Mouse (Mus musculus) liver, embryonic 11.5 days (tissue): ENCODE results near the gene Msi2. TPM values are rescaled to one million over a fixed set of nuclear protein-coding genes. Genes with fewer than 3 reads are reported as not detected.

ENCODE experiments used
- ATAC-seq: fragments of 200-750 bp; cut with Nextera tagmentation; replicated peaks from 2 replicates; pipeline ENCODE4 v1.8.0; 2017; ENCODE audit warnings: moderate number of reproducible peaks, mild to moderate bottlenecking, moderate TSS enrichment, moderate library complexity; ENCODE audit not compliant: low FRiP score
- DNase-seq: peaks from one replicate; pipeline ENCODE4 v3.0.0-alpha.2; 2017; ENCODE audit warnings: low spot score
- H3K27ac ChIP-seq: fragments of 300-500 bp; sonication (generic); 2 replicates; pipeline ENCODE4 v1.5.1; 2014; ENCODE audit warnings: mild to moderate bottlenecking, low read depth, low read length, control low read depth
- H3K27me3 ChIP-seq: fragments of 300-500 bp; sonication (generic); replicated peaks from 2 replicates; pipeline ENCODE4 v1.6.1; 2014; ENCODE audit warnings: low read length, mixed read lengths; ENCODE audit not compliant: control insufficient read depth, insufficient read depth
- H3K36me3 ChIP-seq: fragments of 300-500 bp; sonication (generic); 2 replicates; pipeline ENCODE4 v1.6.1; 2014; ENCODE audit warnings: mild to moderate bottlenecking, low read length, moderate library complexity, mixed read lengths; ENCODE audit not compliant: control insufficient read depth, insufficient read depth
- H3K4me1 ChIP-seq: fragments of 300-500 bp; sonication (generic); replicated peaks from 2 replicates; pipeline ENCODE4 v1.6.1; 2014; ENCODE audit warnings: low read length, mixed read lengths; ENCODE audit not compliant: control insufficient read depth, insufficient read depth
- H3K4me2 ChIP-seq: fragments of 300-500 bp; sonication (generic); 2 replicates; pipeline ENCODE4 v1.6.1; 2014; ENCODE audit warnings: mild to moderate bottlenecking, control low read depth, moderate library complexity
- H3K4me3 ChIP-seq: fragments of 300-500 bp; sonication (generic); 2 replicates; pipeline ENCODE4 v1.5.1; 2014; ENCODE audit warnings: low read depth, low read length, control low read depth
- H3K9ac ChIP-seq: fragments of 300-500 bp; sonication (generic); 2 replicates; pipeline ENCODE4 v1.6.1; 2014; ENCODE audit warnings: low read depth, low read length, control low read depth
- H3K9me3 ChIP-seq: fragments of 300-500 bp; sonication (generic); 2 replicates; pipeline ENCODE4 v1.6.1; 2016; ENCODE audit warnings: low read length, inconsistent platforms, mixed read lengths; ENCODE audit not compliant: control insufficient read depth
- WGBS: fragments of 180-500 bp; shearing (Covaris S2); extraction: QIAGEN DNeasy Blood & Tissue Kit; methylation state at CpG from one replicate; pipeline ENCODE4 v1.1.7; 2014; 5-methylcytosine and 5-hydroxymethylcytosine counted together
- polyA plus RNA-seq: library from polyadenylated mRNA; unstranded; fragments of >200 nt; fragmentation: Nextera tagmentation; extraction: Ambion mirVana; gene quantifications from 2 replicates; pipeline ENCODE4 v1.2.1, GENCODE M21; 2014

Msi2 gene
- polyA plus RNA-seq, 1 experiment from 2014 or later = 8.2 TPM

DNA sequence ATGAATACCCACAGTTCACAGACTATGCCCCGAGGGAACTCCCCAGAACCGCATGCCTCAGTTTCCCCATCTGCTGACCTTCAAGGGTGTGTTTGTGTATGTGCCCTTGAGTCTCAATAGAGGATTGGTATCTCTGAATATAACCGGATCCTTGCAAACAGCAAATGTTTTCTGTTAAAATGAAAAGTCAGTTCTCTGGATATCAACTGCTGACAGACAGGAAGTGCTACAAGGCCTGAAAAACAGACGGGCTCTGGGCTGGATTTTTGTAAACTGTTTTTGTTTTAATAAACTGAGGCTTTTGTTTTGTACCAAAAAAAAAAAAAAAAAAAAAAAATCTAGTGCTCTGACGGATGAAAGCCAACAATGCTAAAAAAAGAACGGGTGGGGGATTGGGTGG is 95.8 kb downstream of the Msi2 start:
- no peak overlapping the region for H3K27ac ChIP-seq
- H3K36me3 ChIP-seq = no peaks in the 10 kb centered on the region
- H3K4me3 ChIP-seq = no peak overlapping the region
- WGBS = 49% methylated on average over 6 of the region's 6 CpGs
- no peak overlapping the region for H3K9ac ChIP-seq
- DNase-seq (no peak), ATAC-seq (no peak)
- H3K4me2 ChIP-seq = no peak overlapping the region
- no peaks in the 10 kb centered on the region for H3K27me3 ChIP-seq
- H3K9me3 ChIP-seq = no peaks in the 10 kb centered on the region
- H3K4me1 ChIP-seq = peaks cover 60% of the 10 kb centered on the region

GRCm38 (mm10) chr11:88621789-88622188 is 96.5 kb downstream of the Msi2 start:
- H3K4me3 ChIP-seq = no peak overlapping the region
- ATAC-seq (no peak), DNase-seq (no peak)
- peaks cover 54% of the 10 kb centered on the region for H3K4me1 ChIP-seq
- H3K9me3 ChIP-seq = no peaks in the 10 kb centered on the region
- H3K4me2 ChIP-seq = no peak overlapping the region
- H3K36me3 ChIP-seq = no peaks in the 10 kb centered on the region
- no peak overlapping the region for H3K27ac ChIP-seq
- no peaks in the 10 kb centered on the region for H3K27me3 ChIP-seq
- 74% methylated on average over 4 of the region's 4 CpGs for WGBS
- no peak overlapping the region for H3K9ac ChIP-seq

GRCm38 (mm10) chr11:88620158-88620973 is 97.9 kb downstream of the Msi2 start:
- Histone ChIP-seq H3K9me3 (no peaks in the 10 kb centered on the region), H3K4me1 (peaks cover 46% of the 10 kb centered on the region), H3K27ac (0 out of 2 replicates have a peak overlapping the region, but pooled peaks have one; percentile 17), H3K9ac (no peak overlapping the region), H3K27me3 (no peaks in the 10 kb centered on the region), H3K4me2 (no peak overlapping the region; the same call in 1 of the 2 replicates), H3K36me3 (no peaks in the 10 kb centered on the region), H3K4me3 (no peak overlapping the region)
- WGBS = 36% methylated on average over 15 of the region's 15 CpGs
- ATAC-seq (no peak), DNase-seq (no peak)

- no peak overlapping the region for H3K27ac ChIP-seq
- 66% methylated on average over 9 of the region's 9 CpGs for WGBS
- no peaks in the 10 kb centered on the region for H3K27me3 ChIP-seq
- H3K9me3 ChIP-seq = no peaks in the 10 kb centered on the region
- ATAC-seq = no peak
- H3K9ac ChIP-seq = no peak overlapping the region
- DNase-seq = no peak
- no peak overlapping the region for H3K4me3 ChIP-seq
- H3K4me1 ChIP-seq = peaks cover 50% of the 10 kb centered on the region
- no peak overlapping the region for H3K4me2 ChIP-seq
- no peaks in the 10 kb centered on the region for H3K36me3 ChIP-seq
Observed at GRCm38 (mm10) chr11:88619468-88620157, 98.7 kb downstream of the Msi2 start.

GRCm38 (mm10) chr11:88618732-88619309 is 99.5 kb downstream of the Msi2 start:
- peak; percentile 22; the same call in 1 of the 2 replicates for ATAC-seq
- DNase-seq = no peak
- no peak overlapping the region for H3K9ac ChIP-seq
- 48% methylated on average over 9 of the region's 9 CpGs for WGBS
- no peak overlapping the region for H3K27ac ChIP-seq
- H3K4me3 ChIP-seq = no peak overlapping the region
- H3K4me1 ChIP-seq = peaks cover 57% of the 10 kb centered on the region
- no peaks in the 10 kb centered on the region for H3K36me3 ChIP-seq
- H3K27me3 ChIP-seq = no peaks in the 10 kb centered on the region
- no peak overlapping the region; the same call in 1 of the 2 replicates for H3K4me2 ChIP-seq
- H3K9me3 ChIP-seq = no peaks in the 10 kb centered on the region

DNA sequence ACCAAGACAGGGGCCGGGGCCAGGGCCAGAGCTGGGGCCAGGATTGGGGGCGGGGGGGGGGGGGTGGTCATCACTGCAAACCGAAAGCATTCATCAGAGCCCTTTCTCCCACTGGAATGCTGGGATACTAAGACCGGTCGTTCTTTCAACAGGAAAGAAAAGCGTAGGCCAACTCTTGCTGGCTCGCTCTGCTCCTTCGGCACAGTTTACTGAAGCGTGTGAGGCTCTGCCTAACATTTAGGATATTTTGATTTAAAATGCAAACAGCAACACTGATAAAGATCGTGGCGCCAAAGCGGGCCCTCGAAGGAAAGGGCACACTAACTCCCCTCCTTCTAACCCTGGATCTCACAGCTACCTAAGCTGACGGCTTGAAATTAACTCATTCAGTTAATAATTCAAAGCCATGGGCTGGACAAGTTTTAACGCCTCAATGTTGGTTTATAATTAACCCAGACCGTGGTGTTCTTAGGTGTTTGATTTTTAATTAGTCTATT is 100.3 kb downstream of the Msi2 start:
- no peaks in the 10 kb centered on the region for H3K27me3 ChIP-seq
- no peak overlapping the region for H3K4me3 ChIP-seq
- H3K9me3 ChIP-seq = no peaks in the 10 kb centered on the region
- no peak overlapping the region for H3K4me2 ChIP-seq
- no peaks in the 10 kb centered on the region for H3K36me3 ChIP-seq
- no peak overlapping the region for H3K27ac ChIP-seq
- 80% methylated on average over 16 of the region's 16 CpGs for WGBS
- no peak overlapping the region for H3K9ac ChIP-seq
- peaks cover 58% of the 10 kb centered on the region for H3K4me1 ChIP-seq
- no peak for ATAC-seq
- no peak for DNase-seq

DNA sequence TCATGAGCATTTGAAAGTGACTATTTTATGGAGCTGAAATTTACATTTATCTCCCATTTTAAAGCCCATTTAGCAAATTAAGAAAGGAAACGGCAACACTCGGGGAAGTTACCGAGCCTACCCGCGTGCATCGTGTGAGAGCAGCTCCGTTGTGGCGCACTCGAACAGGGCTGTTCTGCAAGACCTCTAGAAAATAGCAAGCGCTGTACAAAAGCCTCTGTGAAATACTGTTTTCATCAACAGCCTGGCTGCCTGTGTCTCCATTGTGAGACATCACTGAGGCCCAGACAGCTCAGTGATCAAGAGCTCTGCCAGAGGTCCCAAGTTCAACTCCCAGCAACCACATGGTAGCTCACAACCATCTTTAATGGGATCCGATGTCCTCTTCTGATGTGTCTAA is 100.9 kb downstream of the Msi2 start:
- WGBS = 98% methylated on average over 11 of the region's 11 CpGs
- no peak overlapping the region for H3K27ac ChIP-seq

DNA sequence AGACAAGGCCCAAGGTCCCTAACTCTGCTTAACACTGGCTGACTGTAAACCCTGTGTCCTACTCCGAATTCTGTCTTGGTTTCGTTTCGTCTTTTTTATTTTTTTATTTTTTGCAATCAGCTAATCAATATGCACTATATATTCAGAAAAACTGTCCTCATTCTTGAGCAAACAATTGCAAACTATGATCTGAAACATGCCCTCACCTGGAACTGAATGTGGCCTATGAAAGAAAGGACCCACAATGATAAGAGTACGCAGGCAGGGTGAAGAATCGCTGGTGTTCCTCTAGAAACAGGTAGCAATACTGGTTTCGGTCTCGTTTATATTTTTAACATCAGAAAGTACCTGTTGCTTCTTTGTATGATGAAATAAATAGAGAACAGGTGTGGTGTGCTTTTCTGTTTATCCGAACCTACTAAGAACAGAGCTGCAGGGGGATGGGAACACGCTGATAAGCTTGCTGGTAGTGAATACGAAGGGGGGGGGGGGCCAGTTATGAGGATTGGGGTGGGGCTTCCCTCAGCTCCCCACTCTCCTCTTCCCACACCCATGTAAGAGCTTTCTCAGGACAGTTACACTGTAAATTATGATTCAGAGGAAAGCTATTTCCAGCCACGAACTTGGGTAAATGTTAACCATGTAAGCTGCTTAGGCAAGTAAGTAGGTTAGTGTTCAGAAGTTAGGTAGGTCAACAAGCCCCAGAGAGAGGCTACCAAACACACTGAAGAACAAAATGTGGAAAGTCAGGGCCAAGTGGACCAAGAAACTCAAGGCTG is 103.6 kb downstream of the Msi2 start:
- Histone ChIP-seq H3K27me3 (no peaks in the 10 kb centered on the region), H3K9me3 (no peaks in the 10 kb centered on the region), H3K4me3 (no peak overlapping the region), H3K27ac (peak overlapping the region; percentile 46; the same call in 1 of the 2 replicates), H3K4me1 (peaks cover 45% of the 10 kb centered on the region), H3K36me3 (no peaks in the 10 kb centered on the region), H3K4me2 (peak overlapping the region; percentile 44), H3K9ac (no peak overlapping the region)
- peak; percentile 65 for ATAC-seq
- WGBS = 55% methylated on average over 11 of the region's 11 CpGs
- no peak for DNase-seq

More for the DNA sequence above, 100.9 kb downstream of the Msi2 start:
- Histone ChIP-seq H3K4me3 (no peak overlapping the region), H3K27me3 (no peaks in the 10 kb centered on the region), H3K4me1 (peaks cover 56% of the 10 kb centered on the region), H3K9ac (no peak overlapping the region), H3K9me3 (no peaks in the 10 kb centered on the region), H3K4me2 (no peak overlapping the region), H3K36me3 (no peaks in the 10 kb centered on the region)
- DNase-seq = no peak
- no peak for ATAC-seq
